Mouse (Mus musculus) embryonic fibroblast, embryonic 13.5 days (primary cell): Measurements from ENCODE around the gene H2-DMb2.

ENCODE experiments used
- CTCF ChIP-seq: IDR thresholded peaks from 2 replicates; pipeline ENCODE4 v1.5.1; 2011; ENCODE audit warnings: mild to moderate bottlenecking, control low read depth, low read length, moderate library complexity, borderline replicate concordance; ENCODE audit not compliant: insufficient read depth
- POLR2A ChIP-seq: IDR thresholded peaks from 2 replicates; pipeline ENCODE4 v1.6.1; 2011; ENCODE audit warnings: low read depth, mild to moderate bottlenecking, control low read depth, low read length, moderate library complexity

- TF ChIP-seq CTCF (no peak), POLR2A (no peak)
These were observed 43.6 kb upstream of the H2-DMb2 start for GRCm38 (mm10) chr17:34099531-34099930.
